Mouse (Mus musculus) urinary bladder, adult 18-20 months (tissue): ENCODE data around the gene H2-M10.2.

Source experiments
- DNase-seq, 2 experiments: peaks; one replicate each; pipeline ENCODE4 v3.0.0; 2022; ENCODE audit warnings: low spot score in 2 of 2, mixed read lengths in 2 of 2

The H2-M10.2 gene

DNA sequence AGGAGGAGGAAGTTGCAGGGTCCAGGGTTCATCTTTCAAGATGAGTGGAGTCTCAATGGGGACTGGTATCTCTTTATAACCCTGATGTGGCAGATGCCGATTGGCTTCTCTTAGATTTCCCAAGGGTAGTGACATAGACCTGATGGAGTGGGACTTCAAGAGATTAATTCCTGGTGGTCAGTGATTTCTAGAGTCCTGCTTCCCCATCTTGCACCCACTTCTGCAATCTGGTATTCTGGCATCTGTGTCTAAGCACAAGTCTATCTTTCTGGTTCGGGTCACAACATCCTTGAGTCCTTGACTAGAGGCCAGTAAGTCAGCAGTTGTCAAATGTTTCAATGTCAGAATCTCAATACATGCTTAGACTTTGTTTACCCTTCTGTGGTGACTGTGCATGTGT is at the start of gene H2-M10.2:
Gene H2-M10.2, minus strand, starts transcription at position 101 of the 400 bp plus-strand sequence.
- no peak for DNase-seq

DNA sequence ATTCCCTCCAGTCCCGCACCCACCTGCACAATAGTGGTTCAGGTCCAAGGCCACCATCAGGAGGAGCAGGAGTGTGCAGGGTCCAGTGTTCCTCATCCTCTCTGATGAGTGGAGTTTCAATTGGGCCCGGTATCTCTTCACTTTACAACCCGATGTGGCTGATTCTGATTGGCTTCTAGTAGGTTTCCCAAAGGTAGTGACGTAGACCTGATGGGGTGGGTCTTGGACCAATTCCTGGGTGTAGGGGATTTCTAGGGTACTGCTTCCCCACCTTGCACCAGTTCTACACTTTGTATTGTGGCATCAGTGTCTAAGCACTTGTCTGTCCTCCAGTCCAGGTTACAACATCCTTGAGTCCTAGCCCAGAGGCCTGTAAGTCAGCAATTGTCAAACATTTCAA is 39.8 kb upstream of the H2-M10.2 start, which contains the start of gene H2-M10.1:
Gene H2-M10.1, minus strand, starts transcription at position 101 of the 400 bp plus-strand sequence.
- no peak for DNase-seq

- DNase-seq: no peak
Observed at GRCm38 (mm10) chr17:36315689-36316253, 29.5 kb upstream of the H2-M10.2 start.

- DNase-seq: peak; percentile 6 to 35
Observed at GRCm38 (mm10) chr17:36315041-36315688, 28.9 kb upstream of the H2-M10.2 start.

- peak in 1 of 2 experiments; percentile 3 for DNase-seq
Observed at GRCm38 (mm10) chr17:36314511-36314910, 28.2 kb upstream of the H2-M10.2 start.

GRCm38 (mm10) chr17:36309293-36309692 is 23.0 kb upstream of the H2-M10.2 start:
- no peak for DNase-seq

DNA sequence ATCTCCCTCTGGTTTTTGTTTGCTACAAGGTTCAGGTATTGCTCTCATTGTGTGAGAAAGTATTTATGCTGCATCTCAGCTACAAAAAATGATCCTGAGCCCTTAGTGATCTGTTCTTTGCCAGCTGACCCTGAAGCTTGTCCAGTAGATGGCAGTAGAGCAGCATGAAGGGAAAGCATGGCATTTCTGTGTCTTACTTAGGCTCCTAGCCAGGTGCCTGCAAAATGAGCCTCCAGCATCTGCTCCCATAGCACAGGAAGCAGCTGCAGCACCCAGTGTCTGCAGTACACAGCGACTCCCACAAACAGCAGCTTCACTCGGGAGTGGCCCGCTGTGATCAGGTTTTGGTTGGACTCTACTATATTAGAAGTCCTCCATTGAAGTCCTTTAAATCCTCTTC is 22.6 kb upstream of the H2-M10.2 start:
- DNase-seq: peak in 1 of 2 experiments; percentile 20

DNA sequence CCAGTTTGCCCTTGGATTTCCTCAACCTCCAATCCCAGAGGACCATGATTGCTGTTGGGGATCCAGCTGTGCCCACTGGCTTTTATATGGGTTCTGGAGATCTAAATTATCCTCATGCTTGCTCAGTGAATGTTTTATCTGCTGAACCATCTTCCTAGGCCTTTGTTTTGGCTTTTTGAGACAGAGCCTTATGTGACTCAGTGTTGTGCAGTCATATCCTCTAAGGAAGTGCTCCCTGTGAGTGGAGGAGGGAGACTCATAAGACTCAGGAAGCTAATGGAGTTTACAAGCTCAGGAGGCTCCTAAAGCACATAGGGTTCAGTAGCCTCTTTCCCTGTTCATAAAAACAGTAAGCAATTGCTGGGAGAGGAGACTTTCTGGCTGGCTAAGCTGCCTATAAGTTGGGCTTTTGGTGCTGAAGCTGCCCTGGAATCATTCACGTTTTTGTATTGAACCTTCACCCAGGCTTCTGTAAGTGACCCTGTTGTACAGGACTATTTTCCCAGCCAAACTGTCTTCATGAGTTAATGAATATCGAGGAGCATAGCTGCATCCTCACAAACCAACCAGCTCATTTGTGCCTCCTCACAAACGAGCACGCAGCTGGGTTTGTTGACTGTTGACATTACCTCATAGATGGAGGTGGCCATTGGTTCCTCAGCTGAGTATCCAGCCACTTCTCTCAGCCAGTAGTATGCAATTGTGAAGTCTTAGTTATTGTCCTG is 4.6 kb downstream of the H2-M10.2 start:
- no peak for DNase-seq

DNA sequence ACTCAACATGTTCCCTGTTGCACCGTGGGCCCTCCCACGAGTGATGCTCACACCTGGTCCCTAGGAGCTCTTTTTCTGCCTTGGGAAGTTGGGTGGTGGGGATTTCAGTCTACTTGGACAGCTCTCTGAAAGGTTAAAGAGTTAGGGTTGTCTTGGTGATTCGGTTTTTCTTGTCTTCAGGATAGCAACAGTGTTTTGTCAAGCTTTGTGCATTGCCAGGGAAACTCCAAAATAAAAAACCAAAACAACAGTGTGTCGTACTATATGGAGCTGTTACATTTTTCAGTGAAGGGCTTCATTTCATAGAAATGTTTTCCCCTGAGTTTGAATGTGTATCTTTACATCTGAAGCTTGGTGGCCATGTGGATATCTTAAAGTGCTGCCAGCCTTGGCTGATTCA is 11.5 kb downstream of the H2-M10.2 start:
- no peak for DNase-seq

- no peak for DNase-seq
Observed at GRCm38 (mm10) chr17:36273796-36274195, 12.5 kb downstream of the H2-M10.2 start.

DNA sequence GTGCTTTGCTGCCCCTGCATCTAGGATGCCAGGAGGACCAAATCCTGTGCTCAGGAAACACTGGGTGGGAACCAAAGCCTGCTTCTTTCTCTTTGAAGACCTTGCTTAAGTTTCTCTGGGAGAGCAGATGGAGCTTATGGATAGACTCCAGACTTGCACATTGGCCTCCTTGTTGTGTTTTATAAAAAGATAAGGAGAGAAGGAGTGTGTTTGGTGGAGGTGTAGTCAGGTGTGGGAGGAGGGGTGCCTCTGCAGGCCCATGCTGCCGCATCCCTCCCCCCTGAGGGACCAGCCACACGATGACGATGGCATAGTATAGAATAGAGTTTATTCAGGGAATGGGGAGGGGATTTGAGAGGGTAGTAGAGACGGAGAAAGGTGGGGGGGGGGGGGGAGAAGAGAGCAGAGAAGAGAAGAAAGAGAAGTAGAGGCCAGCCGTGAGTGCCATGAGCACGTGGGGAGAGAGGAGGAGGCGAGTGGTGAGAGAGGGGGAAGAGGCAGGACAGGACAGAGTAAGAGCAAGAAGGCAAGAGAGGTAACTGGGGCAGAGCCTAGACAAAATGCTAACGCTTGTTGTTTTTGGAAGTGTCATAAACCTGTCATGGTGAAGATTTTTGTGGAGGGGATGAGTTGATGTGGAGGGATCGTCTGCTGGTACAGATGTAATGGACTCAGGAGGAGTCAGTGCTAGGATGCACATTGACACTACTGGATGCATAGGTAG is 13.5 kb downstream of the H2-M10.2 start:
- no peak for DNase-seq

DNA sequence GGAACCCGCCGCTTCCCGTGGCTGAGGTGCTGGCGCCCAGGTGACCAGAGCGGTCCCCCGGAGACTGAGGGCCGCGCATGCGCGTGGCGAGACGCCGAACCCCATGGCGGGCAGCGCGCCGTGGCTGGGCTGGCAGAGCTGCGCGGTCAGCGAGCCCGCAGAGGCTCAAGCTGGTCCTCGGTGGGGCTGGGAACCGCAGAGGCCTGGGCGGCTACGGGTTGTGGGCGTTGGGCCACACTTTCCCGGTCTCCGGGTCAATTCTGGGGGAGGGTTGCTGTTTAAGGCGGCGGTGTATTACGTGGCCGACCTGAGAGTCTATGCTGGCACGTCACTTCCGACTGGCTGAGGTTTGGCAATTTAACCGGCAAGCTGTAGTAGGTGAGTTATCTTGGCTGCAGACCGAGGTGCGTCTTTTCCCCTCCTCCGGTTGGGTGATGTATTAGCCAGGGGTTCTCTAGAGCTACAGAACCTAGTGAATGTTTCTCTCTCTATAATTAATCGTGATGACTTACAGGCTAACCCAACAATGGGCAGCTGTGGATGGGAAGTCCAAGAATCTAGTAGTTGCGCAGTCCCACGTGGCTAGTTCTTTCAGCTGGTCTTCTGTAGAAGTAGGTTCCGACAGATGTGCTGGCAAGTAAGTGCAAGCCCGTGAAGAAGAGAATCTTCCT is 14.6 kb downstream of the H2-M10.2 start, which contains the start of gene Trim39:
Gene Trim39, minus strand, starts transcription at position 662 of the 671 bp plus-strand sequence.
- DNase-seq: peak; percentile 69 to 94

GRCm38 (mm10) chr17:36270956-36271585 is 15.2 kb downstream of the H2-M10.2 start:
- DNase-seq: peak; percentile 79 to 96

DNA sequence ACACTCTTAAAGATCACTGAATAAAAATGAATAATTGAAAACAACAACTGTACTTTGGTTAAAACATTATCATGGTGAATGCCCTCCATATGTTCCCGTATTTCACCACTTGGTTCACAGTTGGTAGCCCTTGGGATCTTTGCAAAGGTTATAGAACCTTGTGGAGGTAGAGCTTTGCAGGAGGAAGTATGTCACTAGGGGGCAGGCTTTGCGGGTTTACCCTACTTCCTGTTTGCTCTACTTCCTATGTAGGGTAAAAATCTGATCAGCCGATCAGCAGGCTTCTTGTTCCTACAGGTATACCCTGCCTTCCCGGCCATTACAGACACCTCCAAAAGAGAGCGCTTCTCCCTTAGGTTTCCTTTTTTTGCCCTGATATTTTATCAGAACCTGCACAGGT is 20.5 kb downstream of the H2-M10.2 start:
- no peak for DNase-seq

- DNase-seq: no peak
Observed at GRCm38 (mm10) chr17:36264273-36264925, 21.9 kb downstream of the H2-M10.2 start.

- DNase-seq: no peak
Observed at GRCm38 (mm10) chr17:36261511-36262166, 24.7 kb downstream of the H2-M10.2 start.

GRCm38 (mm10) chr17:36257969-36258368 is 28.3 kb downstream of the H2-M10.2 start, which contains the start of gene Rpp21:
Gene Rpp21, minus strand, starts transcription at chr17:36258069.
- DNase-seq: no peak

- DNase-seq: peak; percentile 69 to 82
Observed at GRCm38 (mm10) chr17:36257241-36257947, 28.9 kb downstream of the H2-M10.2 start.

DNA sequence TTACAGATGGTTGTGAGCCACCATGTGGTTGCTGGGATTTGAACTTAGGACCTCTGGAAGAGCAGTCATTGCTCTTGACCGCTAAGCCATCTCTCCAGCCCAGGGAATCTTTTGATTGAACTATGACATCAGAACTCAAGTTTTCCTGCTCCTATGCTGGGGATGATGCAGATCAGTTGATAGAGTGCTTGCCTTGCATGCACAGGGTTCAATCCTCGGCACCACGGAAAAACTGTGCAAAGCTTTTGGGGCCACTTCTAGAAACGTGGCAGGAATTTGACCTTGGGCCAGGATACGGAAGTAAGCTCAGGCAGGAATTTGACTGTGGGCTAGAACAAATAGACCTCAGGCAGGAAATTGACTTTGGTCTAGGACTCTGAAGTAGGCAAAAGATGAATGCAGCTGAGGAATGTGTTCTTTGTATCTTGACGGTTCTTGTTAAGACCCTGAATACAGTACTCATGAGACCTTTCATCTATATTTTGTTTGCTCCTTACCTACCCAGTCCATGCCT is 33.1 kb downstream of the H2-M10.2 start:
- no peak for DNase-seq
